Mouse (Mus musculus): ENCODE data around the gene Gsto2. TPM values are rescaled to one million over a fixed set of nuclear protein-coding genes. Genes with fewer than 3 reads are reported as not detected.

Gsto2 gene
- polyA plus RNA-seq, 1 experiment: not detected

GRCm38 (mm10) chr19:47935530-47935929 is 70.2 kb downstream of the Gsto2 start:
- Histone ChIP-seq H3K4me1 (ENCODE audit: control insufficient read depth, insufficient read depth, insufficient read length, low read length) (peaks cover 5% of the 10 kb centered on the region; the same call in 1 of the 2 replicates), H3K4me3 (ENCODE audit: low read depth, low read length) (no peak overlapping the region), H3K27ac (ENCODE audit: insufficient read depth, low read depth, low read length) (no peak overlapping the region), H3K36me3 (ENCODE audit: control insufficient read depth, insufficient read depth, low read length) (no peaks in the 10 kb centered on the region), H3K27me3 (ENCODE audit: control insufficient read depth, insufficient read depth, low read length) (0 out of 2 replicates have a peak, but pooled peaks cover 10% of the 10 kb centered on the region)
- 70% methylated on average over 6 of the region's 6 CpGs for WGBS
- TF ChIP-seq POLR2A (IDR thresholded peaks at IDR 0.05; ENCODE audit: low read depth, low read length) (no peak), CTCF (IDR thresholded peaks at IDR 0.05; ENCODE audit: extremely low read depth, insufficient read length, insufficient replicate concordance, low read depth, low read length) (no peak)

Other genes starting within 250 kb of the Gsto2 start
- gene Col17a1, start 173.4 kb upstream of the Gsto2 start, polyA plus RNA-seq (2012; rRNA removed): 0.18 and 0.35 TPM in 2 replicates
- gene Sfr1, start 133.9 kb upstream of the Gsto2 start, polyA plus RNA-seq (2012; rRNA removed): 8.3 and 15.7 TPM in 2 replicates
- gene Gsto1, start 10.6 kb upstream of the Gsto2 start, polyA plus RNA-seq (2012; rRNA removed): 242 and 363 TPM in 2 replicates
- gene Cfap43, start 53.8 kb downstream of the Gsto2 start, polyA plus RNA-seq (2012; rRNA removed): not detected in 2 replicates
- gene Itprip, start 53.8 kb downstream of the Gsto2 start, polyA plus RNA-seq (2012; rRNA removed): 2.4 and 3.2 TPM in 2 replicates
- not detected in 2 replicates for gene Cfap58, start 72.1 kb downstream of the Gsto2 start, polyA plus RNA-seq (2012; rRNA removed)